Mouse (Mus musculus) retina, postnatal 7 days (tissue): Measurements from ENCODE around the gene Pusl1.
A peak's percentile ranks its signal among the peaks of the same experiment; 100 is the strongest.

Experiments
- DNase-seq: peaks from one replicate; pipeline ENCODE4 v3.0.0-alpha.2; 2012; ENCODE audit warnings: low read depth, low spot score

Pusl1 gene

GRCm38 (mm10) chr4:155843231-155843630 is 48.4 kb downstream of the Pusl1 start:
- DNase-seq: no peak

GRCm38 (mm10) chr4:155841651-155842270 is 49.8 kb downstream of the Pusl1 start:
- no peak for DNase-seq

GRCm38 (mm10) chr4:155841003-155841454 is 50.6 kb downstream of the Pusl1 start:
- peak; percentile 17 for DNase-seq

- DNase-seq: no peak
Measured at GRCm38 (mm10) chr4:155840076-155841002, 51.2 kb downstream of the Pusl1 start.

GRCm38 (mm10) chr4:155839483-155839910 is 52.1 kb downstream of the Pusl1 start, which contains the start of gene Mxra8:
Mxra8 (plus strand) TSS chr4:155839680.
- DNase-seq: no peak

GRCm38 (mm10) chr4:155838187-155839153 is 53.1 kb downstream of the Pusl1 start:
- no peak for DNase-seq
